Mouse (Mus musculus) forebrain, embryonic 14.5 days (tissue): ENCODE data around the gene S1pr3. TPM values are rescaled to one million over a fixed set of nuclear protein-coding genes. Genes with fewer than 3 reads are reported as not detected.

ENCODE experiments used
- ATAC-seq: fragments of 200-750 bp; cut with Nextera tagmentation; 2 replicates; pipeline ENCODE4 v1.8.0; 2017; ENCODE audit warnings: mild to moderate bottlenecking, moderate library complexity
- DNase-seq: peaks from one replicate; pipeline ENCODE4 v3.0.0-alpha.2; 2015; ENCODE audit warnings: low spot score
- H3K27ac ChIP-seq: fragments of 300-500 bp; sonication (generic); 2 replicates; pipeline ENCODE4 v1.5.1; 2014; ENCODE audit warnings: low read depth, mild to moderate bottlenecking, control low read depth, low read length, moderate library complexity
- H3K27me3 ChIP-seq: fragments of 300-500 bp; sonication (generic); replicated peaks from 2 replicates; pipeline ENCODE4 v1.6.1; 2014; ENCODE audit warnings: low read length, control low read depth, mixed read lengths; ENCODE audit not compliant: control insufficient read depth, insufficient read depth
- H3K36me3 ChIP-seq: fragments of 300-500 bp; sonication (generic); 2 replicates; pipeline ENCODE4 v1.6.1; 2014; ENCODE audit warnings: low read length, control low read depth; ENCODE audit not compliant: control insufficient read depth, insufficient read depth
- H3K4me1 ChIP-seq: fragments of 300-500 bp; sonication (generic); 2 replicates; pipeline ENCODE4 v1.6.1; 2014; ENCODE audit warnings: antibody characterized with exemption, low read length, control low read depth; ENCODE audit not compliant: control insufficient read depth, insufficient read depth
- H3K4me2 ChIP-seq: fragments of 300-500 bp; sonication (generic); 2 replicates; pipeline ENCODE4 v1.6.1; 2014; ENCODE audit warnings: mild to moderate bottlenecking, control low read depth, low read length
- H3K4me3 ChIP-seq: fragments of 300-500 bp; sonication (generic); 2 replicates; pipeline ENCODE4 v1.5.1; 2014; ENCODE audit warnings: low read depth, low read length, control low read depth
- H3K9ac ChIP-seq: fragments of 300-500 bp; sonication (generic); 2 replicates; pipeline ENCODE4 v1.6.1; 2014; ENCODE audit warnings: mild to moderate bottlenecking, low read length, control low read depth, moderate library complexity
- H3K9me3 ChIP-seq: fragments of 300-500 bp; sonication (generic); replicated peaks from 2 replicates; pipeline ENCODE4 v1.6.1; 2016; ENCODE audit warnings: low read length, control low read depth, mixed read lengths; ENCODE audit not compliant: control insufficient read depth
- WGBS: fragments of 180-500 bp; shearing (Covaris S2); extraction: QIAGEN DNeasy Blood & Tissue Kit; methylation state at CpG from one replicate; pipeline ENCODE4 v1.1.7; 2014; 5-methylcytosine and 5-hydroxymethylcytosine counted together
- polyA plus RNA-seq: library from polyadenylated mRNA; unstranded; fragments of >200 nt; fragmentation: Nextera tagmentation; extraction: Ambion mirVana; gene quantifications from 2 replicates; pipeline ENCODE4 v1.2.1, GENCODE M21; 2014

The S1pr3 gene
- polyA plus RNA-seq, 1 experiment from 2014 or later = 10.3 TPM

DNA sequence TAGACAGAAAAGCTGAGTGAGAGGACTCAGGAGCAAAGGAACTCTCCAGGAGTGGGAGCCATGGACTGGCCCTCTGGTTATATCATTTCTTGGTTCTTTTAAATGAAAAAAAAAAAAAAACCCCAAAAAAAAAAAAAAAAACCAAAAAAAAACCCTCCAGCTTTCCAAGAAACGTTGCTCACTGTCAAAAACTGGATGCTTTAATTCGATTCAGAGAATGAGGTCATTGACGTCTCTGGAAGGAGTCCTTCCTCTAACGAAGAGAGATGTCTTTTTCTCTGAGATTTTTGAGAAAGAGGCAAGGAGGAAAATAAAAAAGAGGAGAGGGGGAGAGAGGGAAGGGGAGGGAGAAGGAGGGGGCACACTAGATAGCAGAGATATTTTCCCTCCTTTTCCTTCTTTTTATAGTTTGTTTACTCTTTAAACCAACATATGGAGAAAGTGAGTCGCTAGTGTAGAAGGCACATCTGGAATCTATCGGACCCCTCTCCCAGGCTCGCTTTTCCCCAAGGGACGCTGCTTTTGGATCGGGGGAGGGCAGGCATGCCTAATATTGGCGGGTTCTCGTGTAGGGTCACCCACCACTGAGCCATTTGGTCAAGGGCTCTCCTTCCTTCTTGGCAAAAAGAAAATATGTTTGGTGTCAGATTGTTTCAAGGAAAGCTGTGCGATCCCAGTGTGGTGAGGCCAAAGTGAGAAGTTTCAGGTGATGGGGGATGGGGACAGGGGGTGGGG, 3.4 kb downstream of the S1pr3 start:
- H3K36me3 ChIP-seq = 0 out of 2 replicates have a peak, but pooled peaks cover 2% of the 10 kb centered on the region
- H3K27me3 ChIP-seq = no peaks in the 10 kb centered on the region
- DNase-seq (no peak), ATAC-seq (no peak)
- H3K9me3 ChIP-seq = no peaks in the 10 kb centered on the region
- peaks cover 8% of the 10 kb centered on the region for H3K4me1 ChIP-seq
- no peak overlapping the region for H3K4me3 ChIP-seq
- H3K9ac ChIP-seq = no peak overlapping the region
- WGBS = 57% methylated on average over 12 of the region's 12 CpGs
- no peak overlapping the region for H3K27ac ChIP-seq
- no peak overlapping the region for H3K4me2 ChIP-seq

DNA sequence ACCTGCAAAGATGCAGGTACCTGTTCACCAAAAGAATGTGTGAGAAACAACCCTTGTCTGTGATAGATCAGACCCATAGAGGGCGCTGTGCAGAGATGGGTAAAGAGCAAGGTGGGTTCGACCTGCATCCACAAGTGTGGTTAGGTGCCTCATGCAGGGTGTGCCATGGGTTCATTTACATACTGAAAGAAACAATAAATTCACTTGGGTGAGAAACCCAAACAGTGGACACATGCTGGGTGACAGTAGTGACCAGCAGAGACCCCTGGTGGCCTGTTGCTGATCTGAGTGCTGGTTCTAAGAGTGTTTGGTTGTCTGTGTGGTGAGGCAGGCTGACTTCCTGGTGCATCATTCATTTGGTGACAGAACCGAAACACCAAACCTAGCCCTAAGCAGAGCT, 5.0 kb downstream of the S1pr3 start:
- Histone ChIP-seq H3K9me3 (no peaks in the 10 kb centered on the region), H3K4me1 (peaks cover 16% of the 10 kb centered on the region), H3K9ac (no peak overlapping the region), H3K27ac (no peak overlapping the region), H3K4me2 (no peak overlapping the region), H3K27me3 (no peaks in the 10 kb centered on the region), H3K4me3 (no peak overlapping the region), H3K36me3 (0 out of 2 replicates have a peak, but pooled peaks cover 2% of the 10 kb centered on the region)
- DNase-seq (no peak), ATAC-seq (no peak)
- 62% methylated on average over 3 of the region's 3 CpGs for WGBS

- H3K4me1 ChIP-seq = peaks cover 10% of the 10 kb centered on the region
- 91% methylated on average over 11 of the region's 11 CpGs for WGBS
- no peaks in the 10 kb centered on the region for H3K9me3 ChIP-seq
- H3K4me2 ChIP-seq = no peak overlapping the region
- ATAC-seq = no peak
- DNase-seq = no peak
- H3K9ac ChIP-seq = no peak overlapping the region; the same call in 1 of the 2 replicates
- H3K27me3 ChIP-seq = no peaks in the 10 kb centered on the region
- H3K27ac ChIP-seq = no peak overlapping the region
- H3K36me3 ChIP-seq = 0 out of 2 replicates have a peak, but pooled peaks cover 2% of the 10 kb centered on the region
- H3K4me3 ChIP-seq = no peak overlapping the region
Observed at GRCm38 (mm10) chr13:51416727-51417126, 8.3 kb downstream of the S1pr3 start.

DNA sequence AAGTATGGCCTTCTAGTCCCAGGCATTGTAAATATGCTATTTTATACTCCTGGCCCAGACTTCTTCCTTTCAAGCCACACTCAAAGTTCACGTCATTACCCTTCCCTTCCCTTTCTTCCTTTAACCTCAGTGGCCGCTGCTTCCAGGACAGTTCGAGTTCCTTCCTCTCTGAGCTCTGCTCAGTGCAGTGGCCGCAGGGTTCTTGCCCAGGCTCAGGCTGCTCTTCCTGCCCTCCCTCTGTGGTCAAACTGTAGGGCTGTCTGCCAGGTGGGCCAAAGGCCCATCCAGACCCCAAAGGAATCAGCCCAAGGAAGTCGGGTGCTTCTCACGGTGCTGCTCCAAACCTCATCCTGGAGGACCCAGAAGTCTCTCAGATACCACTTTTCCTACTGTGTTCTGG, 9.4 kb downstream of the S1pr3 start:
- ATAC-seq (no peak), DNase-seq (no peak)
- Histone ChIP-seq H3K4me1 (peaks cover 10% of the 10 kb centered on the region), H3K27me3 (no peaks in the 10 kb centered on the region), H3K9me3 (no peaks in the 10 kb centered on the region), H3K9ac (peak overlapping the region; percentile 66), H3K27ac (peak overlapping the region; percentile 70), H3K4me3 (peak overlapping the region; percentile 16; the same call in 1 of the 2 replicates), H3K36me3 (0 out of 2 replicates have a peak, but pooled peaks cover 2% of the 10 kb centered on the region), H3K4me2 (peak overlapping the region; percentile 56)
- WGBS = 55% methylated on average over 6 of the region's 6 CpGs

DNA sequence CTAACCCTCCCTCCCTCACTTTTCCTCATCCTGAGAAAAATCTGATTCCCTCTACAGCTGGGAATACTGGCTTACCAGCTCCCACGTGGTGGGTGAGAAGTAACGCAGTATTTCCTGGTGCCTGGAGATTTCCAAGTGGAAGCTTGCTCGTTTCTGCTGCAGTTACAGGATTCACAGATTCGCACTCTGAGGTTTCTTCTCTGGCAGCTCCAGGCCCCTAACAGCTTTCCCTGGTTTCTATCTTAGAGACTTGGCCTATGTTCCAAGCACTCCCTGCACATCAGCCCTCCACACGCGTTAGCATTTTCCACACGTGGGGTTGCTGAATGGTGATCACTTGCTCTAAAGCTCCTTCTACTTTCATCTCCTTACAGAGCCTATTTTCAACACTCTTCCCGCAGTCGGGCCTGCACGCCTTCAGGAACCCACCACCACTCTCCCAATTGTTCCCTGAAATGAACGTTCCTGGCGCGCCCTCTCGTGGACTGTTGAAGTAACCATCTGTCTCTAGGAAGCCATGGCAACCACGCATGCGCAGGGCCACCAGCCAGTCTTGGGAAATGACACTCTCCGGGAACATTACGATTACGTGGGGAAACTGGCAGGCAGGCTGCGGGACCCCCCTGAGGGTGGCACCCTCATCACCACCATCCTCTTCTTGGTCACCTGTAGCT, 10.0 kb downstream of the S1pr3 start:
- Histone ChIP-seq H3K4me3 (peak overlapping the region; percentile 16), H3K9ac (peak overlapping the region; percentile 66), H3K4me2 (peak overlapping the region; percentile 56), H3K9me3 (no peaks in the 10 kb centered on the region), H3K4me1 (peaks cover 10% of the 10 kb centered on the region), H3K27ac (peak overlapping the region; percentile 70), H3K27me3 (no peaks in the 10 kb centered on the region), H3K36me3 (0 out of 2 replicates have a peak, but pooled peaks cover 2% of the 10 kb centered on the region)
- ATAC-seq (peak; percentile 91), DNase-seq (peak; percentile 98)
- WGBS = 2% methylated on average over 20 of the region's 20 CpGs

GRCm38 (mm10) chr13:51418942-51419451, 10.6 kb downstream of the S1pr3 start:
- H3K9ac ChIP-seq = 0 out of 2 replicates have a peak overlapping the region, but pooled peaks have one; percentile 3
- WGBS = 80% methylated on average over 19 of the region's 19 CpGs

GRCm38 (mm10) chr13:51419501-51419900, 11.1 kb downstream of the S1pr3 start:
- Histone ChIP-seq H3K4me1 (peaks cover 10% of the 10 kb centered on the region), H3K9me3 (no peaks in the 10 kb centered on the region), H3K36me3 (0 out of 2 replicates have a peak, but pooled peaks cover 2% of the 10 kb centered on the region), H3K27me3 (no peaks in the 10 kb centered on the region), H3K27ac (no peak overlapping the region), H3K4me3 (no peak overlapping the region), H3K4me2 (no peak overlapping the region), H3K9ac (no peak overlapping the region)
- WGBS = 92% methylated on average over 15 of the region's 15 CpGs
- DNase-seq = no peak
- ATAC-seq = no peak

More at GRCm38 (mm10) chr13:51418942-51419451, 10.6 kb downstream of the S1pr3 start:
- H3K4me1 ChIP-seq = peaks cover 10% of the 10 kb centered on the region
- ATAC-seq (peak; percentile 42), DNase-seq (no peak)
- no peaks in the 10 kb centered on the region for H3K9me3 ChIP-seq
- peak overlapping the region; percentile 56 for H3K4me2 ChIP-seq
- H3K4me3 ChIP-seq = no peak overlapping the region
- no peak overlapping the region for H3K27ac ChIP-seq
- no peaks in the 10 kb centered on the region for H3K27me3 ChIP-seq
- H3K36me3 ChIP-seq = 0 out of 2 replicates have a peak, but pooled peaks cover 2% of the 10 kb centered on the region

DNA sequence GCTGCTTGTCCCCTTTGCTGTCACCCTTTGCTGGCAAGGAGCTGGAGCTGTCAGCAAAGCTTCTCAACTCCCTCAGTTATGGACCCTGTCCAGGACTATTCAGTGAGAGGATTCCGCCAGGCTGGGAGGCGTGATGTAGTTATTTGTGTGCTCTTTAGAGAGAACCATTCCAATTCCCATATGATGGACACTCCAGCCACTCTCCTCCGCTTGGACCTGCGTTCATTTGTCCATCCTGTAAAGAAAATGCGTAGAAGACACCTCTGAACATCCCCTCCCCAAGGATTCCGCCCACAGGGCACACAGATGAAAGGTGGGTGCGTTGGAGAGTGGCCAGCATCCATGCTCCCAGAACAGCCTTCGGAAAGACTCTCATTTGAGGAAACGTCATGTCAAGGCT, 12.4 kb downstream of the S1pr3 start:
- 84% methylated on average over 9 of the region's 9 CpGs for WGBS
- Histone ChIP-seq H3K9me3 (no peaks in the 10 kb centered on the region), H3K4me1 (peaks cover 16% of the 10 kb centered on the region), H3K27me3 (no peaks in the 10 kb centered on the region), H3K4me3 (no peak overlapping the region), H3K4me2 (no peak overlapping the region), H3K36me3 (no peaks in the 10 kb centered on the region), H3K9ac (no peak overlapping the region), H3K27ac (no peak overlapping the region)
- DNase-seq (no peak), ATAC-seq (no peak)
